Mouse (Mus musculus) limb, embryonic 12.5 days (tissue): ENCODE data around the gene Dph5. TPM values are rescaled to one million over a fixed set of nuclear protein-coding genes. Genes with fewer than 3 reads are reported as not detected.
"Not testable (repeated sequence)": the region's sequence is repeated elsewhere in the genome, so short reads cannot be mapped to it uniquely, and the experiment has no call there.

Source experiments
- ATAC-seq: fragments of 200-750 bp; cut with Nextera tagmentation; 2 replicates; pipeline ENCODE4 v1.8.0; 2017; ENCODE audit warnings: low read depth, moderate TSS enrichment; ENCODE audit not compliant: insufficient number of reproducible peaks, insufficient read depth, low FRiP score, low TSS enrichment
- H3K27ac ChIP-seq: fragments of 300-500 bp; sonication (generic); 2 replicates; pipeline ENCODE4 v1.5.1; 2016; ENCODE audit warnings: mild to moderate bottlenecking, moderate library complexity
- H3K27me3 ChIP-seq: fragments of 300-500 bp; sonication (generic); 2 replicates; pipeline ENCODE4 v1.6.1; 2016; ENCODE audit warnings: mild to moderate bottlenecking, moderate library complexity
- H3K36me3 ChIP-seq: fragments of 300-500 bp; sonication (generic); 2 replicates; pipeline ENCODE4 v1.6.1; 2016; ENCODE audit warnings: mild to moderate bottlenecking, moderate library complexity
- H3K4me1 ChIP-seq: fragments of 300-500 bp; sonication (generic); replicated peaks from 2 replicates; pipeline ENCODE4 v1.6.1; 2016
- H3K4me2 ChIP-seq: fragments of 300-500 bp; sonication (generic); 2 replicates; pipeline ENCODE4 v1.6.1; 2016; ENCODE audit warnings: mild to moderate bottlenecking, moderate library complexity
- H3K4me3 ChIP-seq: fragments of 300-500 bp; sonication (generic); replicated peaks from 2 replicates; pipeline ENCODE4 v1.5.1; 2016; ENCODE audit warnings: mild to moderate bottlenecking
- H3K9ac ChIP-seq: fragments of 300-500 bp; sonication (generic); replicated peaks from 2 replicates; pipeline ENCODE4 v1.6.1; 2016; ENCODE audit warnings: mild to moderate bottlenecking, moderate library complexity
- H3K9me3 ChIP-seq: fragments of 300-500 bp; sonication (generic); 2 replicates; pipeline ENCODE4 v1.6.1; 2016; ENCODE audit warnings: mild to moderate bottlenecking, moderate library complexity
- WGBS: fragments of 180-500 bp; shearing (Covaris S2); methylation state at CpG from one replicate; pipeline ENCODE4 v1.1.7; 2016; 5-methylcytosine and 5-hydroxymethylcytosine counted together
- polyA plus RNA-seq: library from polyadenylated mRNA; unstranded; fragments of >200 nt; fragmentation: Nextera tagmentation; extraction: Ambion mirVana; gene quantifications from 2 replicates; pipeline ENCODE4 v1.2.1, GENCODE M21; 2016

Dph5 gene
- polyA plus RNA-seq, 1 experiment from 2014 or later: 25.7 TPM

GRCm38 (mm10) chr3:115893166-115893565 is 5.5 kb downstream of the Dph5 start:
- Histone ChIP-seq H3K27ac (no peak overlapping the region), H3K4me2 (no peak overlapping the region), H3K4me1 (peaks cover 3% of the 10 kb centered on the region; the same call in 1 of the 2 replicates), H3K9me3 (no peaks in the 10 kb centered on the region), H3K9ac (no peak overlapping the region), H3K4me3 (no peak overlapping the region), H3K36me3 (peaks cover 7% of the 10 kb centered on the region; the same call in 1 of the 2 replicates), H3K27me3 (no peaks in the 10 kb centered on the region)
- WGBS: 90% methylated on average over 2 of the region's 2 CpGs
- no peak for ATAC-seq

DNA sequence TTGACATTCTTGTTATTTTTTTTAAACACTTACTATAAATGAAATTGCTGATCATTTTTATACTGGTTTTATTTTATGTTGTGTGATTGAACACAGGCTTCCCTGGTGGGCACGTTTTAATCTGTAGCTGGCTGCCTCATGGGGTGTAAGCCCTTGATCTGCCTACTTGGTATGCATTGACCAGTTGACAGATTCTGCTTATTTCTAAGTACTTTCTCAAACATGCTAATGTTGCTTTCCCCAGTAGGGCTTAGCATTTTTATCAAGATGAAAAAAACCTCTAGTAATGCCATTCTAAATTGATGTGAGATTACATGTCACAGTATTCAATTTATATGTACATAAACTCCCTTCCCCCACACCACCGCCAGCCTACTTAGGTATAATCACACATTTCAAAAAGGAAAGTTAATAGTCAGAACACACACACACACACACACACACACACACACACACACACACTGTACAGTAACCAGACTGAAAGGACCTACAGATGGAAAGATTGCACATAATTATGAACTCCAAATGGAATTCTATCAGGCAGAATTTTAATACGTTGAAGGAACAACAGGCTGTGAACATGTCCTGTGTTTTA is 10.8 kb downstream of the Dph5 start:
- H3K36me3 ChIP-seq: peaks cover 14% of the 10 kb centered on the region; the same call in 1 of the 2 replicates
- no peak overlapping the region for H3K4me2 ChIP-seq
- H3K9me3 ChIP-seq: no peaks in the 10 kb centered on the region
- H3K27ac ChIP-seq: no peak overlapping the region
- ATAC-seq: no peak
- H3K4me1 ChIP-seq: no peaks in the 10 kb centered on the region
- no peak overlapping the region for H3K9ac ChIP-seq
- WGBS: 80% methylated on average over 3 of the region's 3 CpGs
- no peaks in the 10 kb centered on the region for H3K27me3 ChIP-seq
- H3K4me3 ChIP-seq: no peak overlapping the region

DNA sequence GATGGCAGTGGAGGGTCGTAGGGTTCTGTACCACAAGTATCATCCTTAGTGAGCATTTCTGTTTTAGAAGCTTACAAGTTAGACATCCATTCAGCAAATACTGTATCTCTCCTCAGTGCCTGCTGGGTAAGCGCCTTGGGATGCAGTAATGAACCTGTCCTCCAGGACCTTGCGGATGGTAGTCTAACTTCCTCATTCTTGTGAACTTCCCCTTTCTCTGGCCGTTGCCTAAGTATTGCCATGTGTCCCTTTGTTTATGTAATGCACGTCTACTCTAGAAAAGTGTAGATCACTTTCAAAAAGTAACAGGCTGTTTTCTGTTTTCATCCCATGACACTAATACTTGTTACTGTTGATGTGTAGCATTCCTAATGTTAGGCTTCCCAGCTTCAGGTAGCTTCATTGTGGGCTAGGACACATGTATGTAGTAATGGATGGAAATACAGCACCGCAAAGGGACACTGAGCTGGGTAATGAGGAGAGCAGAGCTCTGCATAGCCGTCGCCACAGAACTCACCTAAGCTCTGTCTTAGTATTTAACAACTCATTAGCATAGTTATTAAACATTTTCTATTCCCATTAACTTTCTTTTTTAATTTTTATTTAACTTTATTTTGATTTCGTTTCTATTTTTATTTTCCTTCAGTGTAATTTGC is 14.8 kb downstream of the Dph5 start:
- Histone ChIP-seq H3K27ac (no peak overlapping the region), H3K9ac (no peak overlapping the region), H3K4me3 (no peak overlapping the region), H3K9me3 (no peaks in the 10 kb centered on the region), H3K36me3 (peaks cover 12% of the 10 kb centered on the region), H3K27me3 (no peaks in the 10 kb centered on the region), H3K4me1 (no peaks in the 10 kb centered on the region), H3K4me2 (no peak overlapping the region)
- 84% methylated on average over 9 of the region's 9 CpGs for WGBS
- no peak for ATAC-seq

- ATAC-seq: no peak
- Histone ChIP-seq H3K9ac (no peak overlapping the region), H3K9me3 (no peaks in the 10 kb centered on the region), H3K36me3 (peaks cover 14% of the 10 kb centered on the region), H3K27me3 (no peaks in the 10 kb centered on the region), H3K4me3 (no peak overlapping the region), H3K4me1 (no peaks in the 10 kb centered on the region), H3K27ac (no peak overlapping the region), H3K4me2 (no peak overlapping the region)
- WGBS: 90% methylated on average over 3 of the region's 3 CpGs
These were observed 17.4 kb downstream of the Dph5 start for GRCm38 (mm10) chr3:115905067-115905466.

- ATAC-seq: no peak
- Histone ChIP-seq H3K36me3 (peaks cover 14% of the 10 kb centered on the region), H3K27me3 (no peaks in the 10 kb centered on the region), H3K4me2 (no peak overlapping the region), H3K9me3 (no peaks in the 10 kb centered on the region), H3K27ac (no peak overlapping the region), H3K9ac (no peak overlapping the region), H3K4me3 (no peak overlapping the region), H3K4me1 (no peaks in the 10 kb centered on the region)
- WGBS: 89% methylated on average over 4 of the region's 4 CpGs
These were observed 17.9 kb downstream of the Dph5 start for GRCm38 (mm10) chr3:115905567-115905966.

- H3K4me1 ChIP-seq, H3K27ac ChIP-seq, H3K9me3 ChIP-seq, H3K27me3 ChIP-seq, H3K4me3 ChIP-seq, H3K36me3 ChIP-seq, H3K9ac ChIP-seq, ATAC-seq, H3K4me2 ChIP-seq: not testable (repeated sequence)
- WGBS: 96% methylated on average over 10 of the region's 11 CpGs
These were observed 19.8 kb downstream of the Dph5 start for GRCm38 (mm10) chr3:115907406-115907805.

DNA sequence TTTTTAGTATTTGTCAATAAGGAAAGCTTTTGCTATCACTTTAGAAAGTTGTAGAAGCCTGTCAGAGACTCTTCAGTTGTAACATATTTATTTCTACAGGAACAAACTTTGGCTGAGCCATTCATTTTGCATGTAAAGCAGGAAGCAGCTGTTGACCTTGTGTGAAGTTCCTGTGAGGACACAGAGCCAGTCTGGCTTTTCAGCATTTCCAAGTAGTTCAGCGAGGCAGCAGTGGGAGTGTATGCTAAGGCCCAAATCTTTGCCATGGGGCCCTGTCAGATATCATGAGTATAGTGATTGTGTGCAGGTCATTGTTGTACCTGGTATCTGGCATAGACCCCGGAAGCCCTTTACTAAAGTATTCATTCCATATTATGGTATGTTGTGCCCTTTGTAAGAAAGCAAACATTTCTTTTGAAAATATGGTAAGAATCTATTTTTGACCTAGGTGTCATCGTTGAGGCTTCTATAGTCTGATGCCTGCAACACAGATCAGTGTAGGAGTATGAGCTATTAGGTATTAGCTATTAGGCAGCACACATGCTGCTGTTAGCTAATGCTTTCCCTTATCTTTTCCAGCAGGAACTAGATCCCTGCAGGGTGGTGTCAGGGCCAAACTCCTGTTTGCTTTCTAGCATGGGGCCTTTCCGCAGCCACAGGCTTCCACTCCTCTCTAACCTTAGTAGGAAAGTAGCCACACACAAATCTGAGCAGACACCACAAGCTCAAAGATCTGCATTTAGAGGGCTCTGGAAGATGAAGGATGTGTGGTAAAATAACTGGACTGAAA is 37.0 kb downstream of the Dph5 start:
- WGBS: 92% methylated on average over 4 of the region's 4 CpGs

DNA sequence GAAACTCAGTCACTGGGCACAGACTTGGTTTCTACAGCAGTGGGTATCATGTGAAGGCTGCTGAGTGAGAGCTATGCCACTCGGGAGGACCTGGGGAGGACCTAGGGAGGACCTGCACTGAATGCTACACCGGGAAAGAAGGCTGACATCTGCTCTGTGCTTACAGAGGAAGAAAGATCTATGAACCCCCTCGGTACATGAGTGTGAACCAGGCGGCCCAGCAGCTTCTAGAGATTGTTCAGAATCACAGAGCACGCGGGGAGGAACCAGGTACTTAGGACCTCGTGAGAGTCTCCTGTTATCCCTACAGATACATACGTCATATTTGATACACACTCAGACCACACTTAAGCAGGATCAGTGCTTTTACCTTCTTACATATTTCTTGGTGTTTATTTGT is 38.9 kb downstream of the Dph5 start:
- WGBS: 93% methylated on average over 8 of the region's 8 CpGs
- Histone ChIP-seq H3K9me3 (no peaks in the 10 kb centered on the region), H3K27me3 (no peaks in the 10 kb centered on the region), H3K4me2 (no peak overlapping the region), H3K36me3 (peaks cover 34% of the 10 kb centered on the region; the same call in 1 of the 2 replicates), H3K9ac (no peak overlapping the region), H3K4me1 (no peaks in the 10 kb centered on the region), H3K4me3 (no peak overlapping the region), H3K27ac (no peak overlapping the region)
- no peak for ATAC-seq

More for the DNA sequence above, 37.0 kb downstream of the Dph5 start:
- H3K4me3 ChIP-seq: no peak overlapping the region
- no peaks in the 10 kb centered on the region for H3K4me1 ChIP-seq
- no peaks in the 10 kb centered on the region for H3K27me3 ChIP-seq
- H3K9ac ChIP-seq: no peak overlapping the region
- H3K4me2 ChIP-seq: no peak overlapping the region
- no peak for ATAC-seq
- H3K9me3 ChIP-seq: no peaks in the 10 kb centered on the region
- H3K36me3 ChIP-seq: peaks cover 30% of the 10 kb centered on the region; the same call in 1 of the 2 replicates
- no peak overlapping the region for H3K27ac ChIP-seq

DNA sequence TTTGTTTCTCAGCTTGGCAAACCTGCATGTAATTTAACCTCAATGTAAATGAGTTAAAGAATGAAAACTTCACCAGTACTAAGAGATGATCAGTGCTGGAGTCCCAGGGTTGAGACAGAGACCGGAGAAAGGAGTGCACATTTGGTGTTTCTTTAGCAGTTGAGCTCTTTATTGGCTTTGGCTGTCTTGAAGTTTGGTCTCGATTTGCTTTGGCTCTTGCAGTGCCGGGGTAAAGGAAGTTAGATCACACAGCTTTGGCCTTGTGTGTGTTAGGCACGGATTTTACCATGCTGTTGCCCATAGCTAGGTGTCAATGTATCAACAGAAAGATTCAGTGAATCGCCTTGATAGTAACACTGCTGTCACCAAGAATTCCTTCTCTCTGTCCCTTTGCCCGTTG is 44.1 kb downstream of the Dph5 start:
- no peaks in the 10 kb centered on the region for H3K27me3 ChIP-seq
- H3K9me3 ChIP-seq: no peaks in the 10 kb centered on the region
- H3K36me3 ChIP-seq: peaks cover 22% of the 10 kb centered on the region; the same call in 1 of the 2 replicates
- no peak overlapping the region for H3K4me3 ChIP-seq
- no peaks in the 10 kb centered on the region for H3K4me1 ChIP-seq
- ATAC-seq: no peak
- H3K9ac ChIP-seq: no peak overlapping the region
- no peak overlapping the region for H3K4me2 ChIP-seq
- no peak overlapping the region for H3K27ac ChIP-seq
- 93% methylated on average over 6 of the region's 6 CpGs for WGBS

GRCm38 (mm10) chr3:115933293-115934186 is 45.9 kb downstream of the Dph5 start:
- no peak overlapping the region for H3K4me3 ChIP-seq
- ATAC-seq: no peak
- H3K36me3 ChIP-seq: peaks cover 15% of the 10 kb centered on the region; the same call in 1 of the 2 replicates
- no peak overlapping the region for H3K4me2 ChIP-seq
- no peak overlapping the region for H3K27ac ChIP-seq
- 91% methylated on average over 18 of the region's 18 CpGs for WGBS
- H3K9me3 ChIP-seq: no peaks in the 10 kb centered on the region
- no peaks in the 10 kb centered on the region for H3K4me1 ChIP-seq
- no peaks in the 10 kb centered on the region for H3K27me3 ChIP-seq
- H3K9ac ChIP-seq: no peak overlapping the region
